Mouse (Mus musculus): ENCODE measurements around the gene Prkag2. TPM values are rescaled to one million over a fixed set of nuclear protein-coding genes. Genes with fewer than 3 reads are reported as not detected.
A peak's percentile ranks its signal among the peaks of the same experiment; 100 is the strongest.

The Prkag2 gene
- polyA plus RNA-seq, 1 experiment from 2014 or later, result 93.3 TPM

GRCm38 (mm10) chr5:24970552-24971275, 129.7 kb downstream of the Prkag2 start:
- Histone ChIP-seq H3K27ac (replicated peaks) (no peak overlapping the region), H3K9me3 (no peaks in the 10 kb centered on the region), H3K36me3 (no peaks in the 10 kb centered on the region), H3K9ac (replicated peaks) (no peak overlapping the region), H3K4me3 (no peak overlapping the region), H3K4me1 (0 out of 2 replicates have a peak, but pooled peaks cover 2% of the 10 kb centered on the region), H3K27me3 (no peaks in the 10 kb centered on the region), H3K4me2 (replicated peaks) (no peak overlapping the region)
- no peak for ATAC-seq (replicated peaks)
- WGBS, result 96% methylated on average over 8 of the region's 8 CpGs

- no peak overlapping the region for H3K4me2 ChIP-seq (replicated peaks)
- no peak overlapping the region for H3K4me3 ChIP-seq
- 65% methylated on average over 11 of the region's 11 CpGs for WGBS
- no peaks in the 10 kb centered on the region for H3K9me3 ChIP-seq
- H3K27ac ChIP-seq (replicated peaks), result no peak overlapping the region
- H3K36me3 ChIP-seq, result no peaks in the 10 kb centered on the region
- no peaks in the 10 kb centered on the region for H3K27me3 ChIP-seq
- no peak for ATAC-seq (replicated peaks)
- no peak overlapping the region for H3K9ac ChIP-seq (replicated peaks)
- H3K4me1 ChIP-seq, result 0 out of 2 replicates have a peak, but pooled peaks cover 2% of the 10 kb centered on the region
Measured at GRCm38 (mm10) chr5:24969241-24969880, 131.1 kb downstream of the Prkag2 start.

GRCm38 (mm10) chr5:24968792-24969191, 131.7 kb downstream of the Prkag2 start:
- Histone ChIP-seq H3K4me3 (no peak overlapping the region), H3K9me3 (no peaks in the 10 kb centered on the region), H3K27me3 (no peaks in the 10 kb centered on the region), H3K9ac (replicated peaks) (no peak overlapping the region), H3K4me1 (0 out of 2 replicates have a peak, but pooled peaks cover 6% of the 10 kb centered on the region), H3K36me3 (no peaks in the 10 kb centered on the region), H3K4me2 (replicated peaks) (no peak overlapping the region), H3K27ac (replicated peaks) (no peak overlapping the region)
- ATAC-seq (replicated peaks), result no peak
- 34% methylated on average over 8 of the region's 8 CpGs for WGBS

- 76% methylated on average over 7 of the region's 7 CpGs for WGBS
- Histone ChIP-seq H3K4me1 (0 out of 2 replicates have a peak, but pooled peaks cover 8% of the 10 kb centered on the region), H3K36me3 (no peaks in the 10 kb centered on the region), H3K9me3 (no peaks in the 10 kb centered on the region), H3K27me3 (no peaks in the 10 kb centered on the region), H3K27ac (replicated peaks) (no peak overlapping the region), H3K9ac (replicated peaks) (no peak overlapping the region), H3K4me2 (replicated peaks) (no peak overlapping the region), H3K4me3 (no peak overlapping the region)
- no peak for ATAC-seq (replicated peaks)
Measured at GRCm38 (mm10) chr5:24967898-24968535, 132.4 kb downstream of the Prkag2 start.

- Histone ChIP-seq H3K4me3 (no peak overlapping the region), H3K27ac (replicated peaks) (no peak overlapping the region), H3K36me3 (no peaks in the 10 kb centered on the region), H3K9me3 (no peaks in the 10 kb centered on the region), H3K9ac (replicated peaks) (no peak overlapping the region), H3K4me2 (replicated peaks) (no peak overlapping the region), H3K4me1 (0 out of 2 replicates have a peak, but pooled peaks cover 7% of the 10 kb centered on the region), H3K27me3 (no peaks in the 10 kb centered on the region)
- 62% methylated on average over 4 of the region's 4 CpGs for WGBS
- 0 out of 2 replicates have a peak, but pooled peaks have one; percentile 35 for ATAC-seq (replicated peaks)
Measured at GRCm38 (mm10) chr5:24963776-24964175, 136.7 kb downstream of the Prkag2 start.

GRCm38 (mm10) chr5:24960791-24961190, 139.7 kb downstream of the Prkag2 start:
- Histone ChIP-seq H3K9ac (replicated peaks) (no peak overlapping the region), H3K4me1 (0 out of 2 replicates have a peak, but pooled peaks cover 5% of the 10 kb centered on the region), H3K4me3 (no peak overlapping the region), H3K4me2 (replicated peaks) (no peak overlapping the region), H3K27me3 (no peaks in the 10 kb centered on the region), H3K9me3 (no peaks in the 10 kb centered on the region), H3K27ac (replicated peaks) (no peak overlapping the region), H3K36me3 (no peaks in the 10 kb centered on the region)
- 88% methylated on average over 5 of the region's 5 CpGs for WGBS
- no peak for ATAC-seq (replicated peaks)

GRCm38 (mm10) chr5:24959758-24960157, 140.7 kb downstream of the Prkag2 start:
- Histone ChIP-seq H3K9me3 (no peaks in the 10 kb centered on the region), H3K4me2 (replicated peaks) (no peak overlapping the region), H3K27ac (replicated peaks) (no peak overlapping the region), H3K27me3 (no peaks in the 10 kb centered on the region), H3K9ac (replicated peaks) (no peak overlapping the region), H3K36me3 (no peaks in the 10 kb centered on the region), H3K4me3 (no peak overlapping the region), H3K4me1 (0 out of 2 replicates have a peak, but pooled peaks cover 5% of the 10 kb centered on the region)
- ATAC-seq (replicated peaks), result no peak
- WGBS, result 81% methylated on average over 3 of the region's 3 CpGs

GRCm38 (mm10) chr5:24958596-24958995, 141.8 kb downstream of the Prkag2 start:
- no peaks in the 10 kb centered on the region for H3K27me3 ChIP-seq
- no peaks in the 10 kb centered on the region for H3K9me3 ChIP-seq
- no peak overlapping the region for H3K27ac ChIP-seq (replicated peaks)

GRCm38 (mm10) chr5:24956891-24957290, 143.6 kb downstream of the Prkag2 start:
- H3K9me3 ChIP-seq, result no peaks in the 10 kb centered on the region
- H3K4me1 ChIP-seq, result peaks cover 11% of the 10 kb centered on the region
- no peaks in the 10 kb centered on the region for H3K36me3 ChIP-seq
- no peak overlapping the region for H3K4me3 ChIP-seq
- no peak overlapping the region for H3K4me2 ChIP-seq (replicated peaks)
- no peak for ATAC-seq (replicated peaks)
- H3K27ac ChIP-seq (replicated peaks), result no peak overlapping the region
- H3K9ac ChIP-seq (replicated peaks), result no peak overlapping the region
- H3K27me3 ChIP-seq, result no peaks in the 10 kb centered on the region
- WGBS, result 86% methylated on average over 7 of the region's 7 CpGs

More at GRCm38 (mm10) chr5:24958596-24958995, 141.8 kb downstream of the Prkag2 start:
- no peaks in the 10 kb centered on the region for H3K36me3 ChIP-seq
- H3K4me1 ChIP-seq, result peaks cover under 1% of the 10 kb centered on the region; the same call in 1 of the 2 replicates
- no peak overlapping the region for H3K4me2 ChIP-seq (replicated peaks)
- 91% methylated on average over 5 of the region's 5 CpGs for WGBS
- no peak overlapping the region for H3K4me3 ChIP-seq
- no peak for ATAC-seq (replicated peaks)
- H3K9ac ChIP-seq (replicated peaks), result no peak overlapping the region

GRCm38 (mm10) chr5:24952842-24953741, 147.3 kb downstream of the Prkag2 start:
- peak overlapping the region; percentile 14 for H3K27ac ChIP-seq (replicated peaks)
- H3K4me1 ChIP-seq, result peaks cover 17% of the 10 kb centered on the region
- H3K4me3 ChIP-seq, result no peak overlapping the region
- H3K36me3 ChIP-seq, result no peaks in the 10 kb centered on the region
- 60% methylated on average over 16 of the region's 16 CpGs for WGBS
- ATAC-seq (replicated peaks), result peak; percentile 45
- no peaks in the 10 kb centered on the region for H3K9me3 ChIP-seq
- H3K4me2 ChIP-seq (replicated peaks), result no peak overlapping the region
- no peaks in the 10 kb centered on the region for H3K27me3 ChIP-seq
- no peak overlapping the region for H3K9ac ChIP-seq (replicated peaks)

GRCm38 (mm10) chr5:24952212-24952611, 148.2 kb downstream of the Prkag2 start:
- H3K4me3 ChIP-seq, result no peak overlapping the region
- no peak overlapping the region for H3K9ac ChIP-seq (replicated peaks)
- H3K36me3 ChIP-seq, result no peaks in the 10 kb centered on the region
- peaks cover 17% of the 10 kb centered on the region for H3K4me1 ChIP-seq
- WGBS, result 79% methylated on average over 6 of the region's 6 CpGs
- no peak overlapping the region for H3K27ac ChIP-seq (replicated peaks)
- no peaks in the 10 kb centered on the region for H3K27me3 ChIP-seq
- no peak overlapping the region for H3K4me2 ChIP-seq (replicated peaks)
- no peak for ATAC-seq (replicated peaks)
- H3K9me3 ChIP-seq, result no peaks in the 10 kb centered on the region
